Mouse (Mus musculus) intestine, embryonic 14.5 days (tissue): ENCODE data around the gene Adcy9. TPM values are rescaled to one million over a fixed set of nuclear protein-coding genes. Genes with fewer than 3 reads are reported as not detected.
A peak's percentile ranks its signal among the peaks of the same experiment; 100 is the strongest.
"Not testable (repeated sequence)": the region's sequence is repeated elsewhere in the genome, so short reads cannot be mapped to it uniquely, and the experiment has no call there.

Source experiments
- ATAC-seq: fragments of 200-750 bp; cut with Nextera tagmentation; replicated peaks from 2 replicates; pipeline ENCODE4 v1.8.0; 2017; ENCODE audit warnings: low read depth, moderate number of reproducible peaks, moderate TSS enrichment, moderate library complexity; ENCODE audit not compliant: low FRiP score, low TSS enrichment
- DNase-seq: peaks from one replicate; pipeline ENCODE4 v3.0.0-alpha.2; 2018; ENCODE audit warnings: low spot score
- H3K27ac ChIP-seq: fragments of 300-500 bp; sonication (generic); 2 replicates; pipeline ENCODE4 v1.5.1; 2014; ENCODE audit warnings: low read depth, mild to moderate bottlenecking, control low read depth
- H3K27me3 ChIP-seq: fragments of 300-500 bp; sonication (generic); replicated peaks from 2 replicates; pipeline ENCODE4 v1.6.1; 2014; ENCODE audit warnings: low read length, control low read depth; ENCODE audit not compliant: control insufficient read depth, insufficient read depth
- H3K36me3 ChIP-seq: fragments of 300-500 bp; sonication (generic); 2 replicates; pipeline ENCODE4 v1.6.1; 2014; ENCODE audit warnings: low read length, control low read depth; ENCODE audit not compliant: control insufficient read depth, insufficient read depth
- H3K4me1 ChIP-seq: fragments of 300-500 bp; sonication (generic); replicated peaks from 2 replicates; pipeline ENCODE4 v1.6.1; 2014; ENCODE audit warnings: low read length, control low read depth, mixed read lengths; ENCODE audit not compliant: control insufficient read depth, insufficient read depth
- H3K4me2 ChIP-seq: fragments of 300-500 bp; sonication (generic); 2 replicates; pipeline ENCODE4 v1.6.1; 2014; ENCODE audit warnings: low read length
- H3K4me3 ChIP-seq: fragments of 300-500 bp; sonication (generic); 2 replicates; pipeline ENCODE4 v1.5.1; 2014; ENCODE audit warnings: low read depth, low read length, control low read depth, mixed read lengths
- H3K9ac ChIP-seq: fragments of 300-500 bp; sonication (generic); 2 replicates; pipeline ENCODE4 v1.6.1; 2014; ENCODE audit warnings: mild to moderate bottlenecking, low read length
- H3K9me3 ChIP-seq: fragments of 300-500 bp; sonication (generic); 2 replicates; pipeline ENCODE4 v1.6.1; 2016; ENCODE audit warnings: low read length, control low read depth; ENCODE audit not compliant: control insufficient read depth
- WGBS: fragments of 180-500 bp; shearing (Covaris S2); extraction: QIAGEN DNeasy Blood & Tissue Kit; methylation state at CpG from one replicate; pipeline ENCODE4 v1.1.7; 2014; 5-methylcytosine and 5-hydroxymethylcytosine counted together
- polyA plus RNA-seq: library from polyadenylated mRNA; unstranded; fragments of >200 nt; fragmentation: Nextera tagmentation; extraction: Ambion mirVana; gene quantifications from 2 replicates; pipeline ENCODE4 v1.2.1, GENCODE M21; 2014

Gene Adcy9
- polyA plus RNA-seq, 1 experiment from 2014 or later = 1.6 TPM

DNA sequence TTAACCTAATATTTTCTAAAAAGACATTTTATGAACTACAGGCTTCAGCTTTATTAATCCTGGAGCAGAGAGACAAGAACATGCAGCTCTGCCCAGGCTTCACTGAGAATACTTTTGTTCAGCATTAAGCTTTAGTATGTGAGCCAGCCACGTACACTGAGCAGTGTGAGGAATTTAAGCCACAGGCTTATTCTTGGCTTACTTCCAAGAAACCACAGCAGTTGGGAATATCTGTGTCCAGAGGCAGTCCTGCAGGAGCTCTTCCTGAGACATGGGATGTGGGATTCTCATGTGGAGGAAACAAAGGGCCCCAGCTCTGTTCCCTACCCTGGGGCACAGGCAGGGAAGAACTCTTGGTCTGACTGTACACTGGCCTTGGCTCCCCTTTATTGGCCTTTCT lies 149.4 kb downstream of the Adcy9 start:
- no peak overlapping the region for H3K4me3 ChIP-seq
- peaks cover 18% of the 10 kb centered on the region for H3K4me1 ChIP-seq
- H3K9me3 ChIP-seq = no peaks in the 10 kb centered on the region
- WGBS = 15% methylated on average over 1 of the region's 1 CpGs
- H3K4me2 ChIP-seq = no peak overlapping the region
- no peaks in the 10 kb centered on the region for H3K27me3 ChIP-seq
- ATAC-seq = peak; percentile 65; the same call in 1 of the 2 replicates
- peak; percentile 54 for DNase-seq
- H3K27ac ChIP-seq = peak overlapping the region; percentile 73
- H3K9ac ChIP-seq = no peak overlapping the region
- no peaks in the 10 kb centered on the region for H3K36me3 ChIP-seq

DNA sequence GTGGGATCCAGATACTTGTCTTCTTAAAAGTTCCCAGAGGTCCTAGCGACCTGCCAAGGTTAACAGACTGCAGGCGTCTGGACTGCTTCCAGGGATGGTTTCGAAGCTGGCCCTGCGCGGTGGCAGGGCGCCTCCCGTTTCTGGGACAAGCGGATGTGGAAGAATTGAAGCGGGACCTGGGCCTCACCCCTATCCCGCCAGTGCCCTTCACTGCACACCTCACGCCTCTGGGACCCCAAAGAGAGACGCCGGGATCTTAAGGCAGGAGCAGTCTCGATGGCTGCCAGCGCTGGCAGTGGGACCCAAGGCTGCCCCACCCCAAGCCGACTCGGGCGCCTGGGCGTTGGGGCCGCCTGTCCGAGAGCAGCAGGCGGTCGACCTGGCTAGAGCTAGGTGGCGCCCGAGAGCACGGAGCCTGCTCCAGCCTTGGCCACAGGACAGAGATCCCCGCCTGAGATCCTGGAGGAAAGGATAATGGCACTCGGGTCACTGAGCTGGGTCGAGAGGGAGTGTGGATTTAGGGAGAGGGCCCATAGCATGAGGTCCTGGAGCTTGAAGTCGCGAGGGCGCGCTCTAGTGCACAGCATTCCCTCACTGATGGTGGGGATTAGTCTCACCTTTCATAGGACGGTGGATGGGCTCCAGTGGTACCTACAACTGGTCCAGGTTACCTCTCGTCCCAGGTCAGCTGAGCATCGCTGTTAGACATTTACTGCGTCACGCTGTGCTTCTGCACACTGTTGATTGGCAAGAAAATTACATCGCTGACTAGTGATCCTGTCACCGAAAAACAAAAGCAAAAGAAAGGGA lies 152.2 kb downstream of the Adcy9 start:
- 9% methylated on average over 40 of the region's 40 CpGs for WGBS
- H3K27ac ChIP-seq = no peak overlapping the region

DNA sequence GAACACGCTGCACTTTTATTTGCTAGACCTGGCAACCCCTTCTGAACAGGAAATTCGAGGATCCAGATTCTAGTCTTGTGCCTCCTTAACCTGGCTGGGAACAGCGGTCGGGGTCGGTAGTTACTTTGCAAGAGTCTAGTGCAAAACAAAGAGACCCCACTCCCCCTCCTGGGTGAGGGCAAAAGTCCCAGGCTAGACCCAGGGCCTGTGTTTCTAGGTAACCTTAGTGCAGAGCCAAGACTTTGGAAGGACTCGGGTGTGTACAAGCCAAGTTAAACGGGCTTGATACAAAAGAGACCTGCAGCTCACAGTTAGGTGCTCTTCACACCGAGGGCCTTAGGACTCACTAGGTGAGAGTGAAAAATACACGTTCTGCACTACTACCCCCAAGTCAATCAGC lies 152.8 kb downstream of the Adcy9 start:
- peaks cover 16% of the 10 kb centered on the region for H3K4me1 ChIP-seq
- 49% methylated on average over 9 of the region's 9 CpGs for WGBS
- H3K27me3 ChIP-seq = no peaks in the 10 kb centered on the region
- H3K36me3 ChIP-seq = no peaks in the 10 kb centered on the region
- H3K9ac ChIP-seq = peak overlapping the region; percentile 45; the same call in 1 of the 2 replicates
- H3K4me3 ChIP-seq = peak overlapping the region; percentile 38; the same call in 1 of the 2 replicates
- no peak overlapping the region for H3K27ac ChIP-seq
- H3K9me3 ChIP-seq = no peaks in the 10 kb centered on the region
- no peak for DNase-seq
- H3K4me2 ChIP-seq = peak overlapping the region; percentile 71
- no peak for ATAC-seq

More for the DNA sequence above, 152.2 kb downstream of the Adcy9 start:
- ATAC-seq = peak; percentile 89
- Histone ChIP-seq H3K36me3 (no peaks in the 10 kb centered on the region), H3K27me3 (no peaks in the 10 kb centered on the region), H3K9ac (peak overlapping the region; percentile 45), H3K9me3 (no peaks in the 10 kb centered on the region), H3K4me1 (peaks cover 16% of the 10 kb centered on the region), H3K4me3 (peak overlapping the region; percentile 38), H3K4me2 (peak overlapping the region; percentile 71)
- peak; percentile 93 for DNase-seq

GRCm38 (mm10) chr16:4265351-4265750 lies 154.9 kb downstream of the Adcy9 start:
- no peaks in the 10 kb centered on the region for H3K27me3 ChIP-seq
- H3K27ac ChIP-seq = no peak overlapping the region
- H3K4me2 ChIP-seq = no peak overlapping the region
- WGBS = 56% methylated on average over 5 of the region's 5 CpGs
- no peaks in the 10 kb centered on the region for H3K36me3 ChIP-seq
- peaks cover 5% of the 10 kb centered on the region; the same call in 1 of the 2 replicates for H3K4me1 ChIP-seq
- H3K4me3 ChIP-seq = no peak overlapping the region
- ATAC-seq (no peak), DNase-seq (no peak)
- H3K9me3 ChIP-seq = no peaks in the 10 kb centered on the region
- H3K9ac ChIP-seq = no peak overlapping the region

GRCm38 (mm10) chr16:4263486-4263885 lies 156.8 kb downstream of the Adcy9 start:
- H3K9ac ChIP-seq = no peak overlapping the region
- peaks cover 5% of the 10 kb centered on the region; the same call in 1 of the 2 replicates for H3K4me1 ChIP-seq
- H3K4me2 ChIP-seq = no peak overlapping the region
- H3K27me3 ChIP-seq = no peaks in the 10 kb centered on the region
- WGBS = 87% methylated on average over 3 of the region's 3 CpGs
- DNase-seq = no peak
- no peak overlapping the region for H3K4me3 ChIP-seq
- ATAC-seq = no peak
- no peak overlapping the region for H3K27ac ChIP-seq
- H3K9me3 ChIP-seq = no peaks in the 10 kb centered on the region
- no peaks in the 10 kb centered on the region for H3K36me3 ChIP-seq

GRCm38 (mm10) chr16:4257546-4257945 lies 162.8 kb downstream of the Adcy9 start:
- no peak overlapping the region for H3K4me3 ChIP-seq
- no peaks in the 10 kb centered on the region for H3K9me3 ChIP-seq
- 93% methylated on average over 2 of the region's 2 CpGs for WGBS
- H3K4me2 ChIP-seq = no peak overlapping the region
- H3K9ac ChIP-seq = no peak overlapping the region
- no peak for ATAC-seq
- DNase-seq = no peak
- H3K36me3 ChIP-seq = no peaks in the 10 kb centered on the region
- H3K27me3 ChIP-seq = no peaks in the 10 kb centered on the region
- H3K4me1 ChIP-seq = no peaks in the 10 kb centered on the region
- H3K27ac ChIP-seq = no peak overlapping the region

DNA sequence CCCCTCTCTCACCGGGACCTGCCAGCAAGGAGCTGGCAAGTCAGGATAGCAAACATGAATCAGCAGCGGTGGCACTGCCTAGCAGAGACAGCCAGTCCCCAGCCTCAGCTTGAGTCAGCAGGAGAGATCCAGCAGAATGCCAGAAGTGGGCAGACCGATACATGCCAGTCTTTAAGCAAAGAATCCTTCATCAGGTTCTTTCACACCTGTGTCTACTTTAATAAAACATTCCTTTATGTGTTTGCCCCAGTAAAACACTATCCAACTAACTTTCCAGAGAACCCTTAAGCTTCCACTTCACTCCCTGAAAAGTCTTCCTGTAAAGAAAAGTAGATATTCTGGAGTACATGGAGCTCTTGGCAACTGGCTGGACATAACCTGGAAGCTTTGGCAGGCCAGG lies 171.5 kb downstream of the Adcy9 start:
- DNase-seq (no peak), ATAC-seq (no peak)
- H3K4me3 ChIP-seq = no peak overlapping the region
- no peaks in the 10 kb centered on the region for H3K27me3 ChIP-seq
- H3K27ac ChIP-seq = no peak overlapping the region
- no peaks in the 10 kb centered on the region for H3K36me3 ChIP-seq
- no peak overlapping the region for H3K4me2 ChIP-seq
- H3K9me3 ChIP-seq = 0 out of 2 replicates have a peak, but pooled peaks cover 6% of the 10 kb centered on the region
- no peak overlapping the region for H3K9ac ChIP-seq
- no peaks in the 10 kb centered on the region for H3K4me1 ChIP-seq
- WGBS = 90% methylated on average over 3 of the region's 3 CpGs

GRCm38 (mm10) chr16:4245241-4245640 lies 175.1 kb downstream of the Adcy9 start:
- not testable (repeated sequence) for H3K9ac ChIP-seq, H3K4me1 ChIP-seq, H3K27me3 ChIP-seq, ATAC-seq, H3K4me2 ChIP-seq, DNase-seq, H3K9me3 ChIP-seq, H3K36me3 ChIP-seq, H3K27ac ChIP-seq, H3K4me3 ChIP-seq
- 96% methylated on average over 1 of the region's 1 CpGs for WGBS
